Mouse (Mus musculus) spleen, adult 18-20 months (tissue): Measurements from ENCODE around the gene Phf5a.
A peak's percentile ranks its signal among the peaks of the same experiment; 100 is the strongest.

ENCODE experiments used
- DNase-seq, 2 experiments: peaks; one replicate each; pipeline ENCODE4 v3.0.0; 2022; ENCODE audit warnings: mixed read lengths in 2 of 2

Phf5a gene

GRCm38 (mm10) chr15:81847161-81847560 lies 24.6 kb downstream of the Phf5a start:
- no peak for DNase-seq

DNA sequence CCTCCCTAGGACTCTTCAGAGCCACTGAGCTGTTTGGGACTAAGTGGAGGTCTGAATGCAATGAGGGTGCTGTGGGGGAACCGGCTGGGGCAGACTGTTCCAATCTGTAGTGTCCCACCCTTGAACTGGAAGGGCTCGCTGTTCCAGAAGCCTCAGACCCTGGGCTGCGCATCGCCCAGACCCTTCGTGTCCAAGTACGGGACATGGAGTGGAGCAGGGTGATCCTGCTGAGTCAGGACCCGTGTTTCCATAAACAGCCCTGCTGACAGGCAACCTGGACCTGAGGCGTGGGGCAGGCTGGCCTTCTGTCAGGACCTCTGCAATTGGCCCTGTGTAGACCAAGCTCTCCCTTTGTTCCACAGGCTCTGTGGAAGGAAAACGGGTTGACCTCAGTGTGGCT lies 25.0 kb downstream of the Phf5a start:
- no peak for DNase-seq

GRCm38 (mm10) chr15:81845724-81846123 lies 26.0 kb downstream of the Phf5a start:
- no peak for DNase-seq

DNA sequence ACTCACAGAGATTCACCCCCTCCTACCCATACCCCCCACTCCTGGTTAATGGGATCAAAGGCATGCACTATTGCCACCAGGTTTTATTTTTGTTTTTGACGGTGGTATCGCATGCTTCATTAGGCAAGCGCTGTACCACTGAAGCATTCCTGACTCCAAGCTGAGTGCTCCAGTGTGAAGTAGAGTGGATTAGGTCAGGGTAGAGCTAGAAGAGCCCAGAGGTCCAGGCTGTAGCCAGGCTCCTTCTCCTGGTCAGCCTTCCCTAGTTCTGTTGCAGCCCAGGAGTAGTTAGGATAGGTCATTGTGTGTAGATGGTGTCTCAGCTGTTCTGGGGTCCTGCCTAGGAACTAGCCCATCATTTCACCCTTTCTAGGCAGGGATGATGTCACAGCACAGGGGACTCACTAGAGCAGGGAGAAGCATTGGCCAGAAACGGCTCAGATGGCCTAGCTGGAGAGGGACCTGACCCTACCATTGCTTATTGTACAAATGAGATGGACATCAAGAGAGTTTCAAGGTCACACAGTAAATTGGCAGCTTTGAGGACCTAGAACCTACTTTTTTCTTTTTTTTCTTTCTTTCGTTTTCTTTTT lies 26.6 kb downstream of the Phf5a start:
- DNase-seq = no peak

GRCm38 (mm10) chr15:81842275-81842674 lies 29.4 kb downstream of the Phf5a start:
- no peak for DNase-seq

DNA sequence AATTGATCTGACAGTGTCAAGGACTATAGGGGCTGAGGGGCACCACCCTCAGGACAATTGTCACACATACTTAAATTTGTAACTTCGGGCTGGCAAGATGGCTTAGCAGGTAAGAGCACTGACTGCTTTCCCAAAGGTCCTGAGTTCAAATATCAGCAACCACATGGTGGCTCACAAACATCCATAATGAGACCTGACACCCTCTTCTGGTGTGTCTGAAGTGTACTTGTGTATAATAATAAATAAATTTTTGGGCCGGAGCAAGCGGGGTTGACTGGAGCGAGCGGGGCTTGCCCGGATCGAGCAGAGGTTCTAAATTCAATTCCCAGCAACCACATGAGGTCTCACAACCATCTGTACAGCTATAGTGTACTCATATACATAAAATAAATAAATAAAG lies 31.4 kb downstream of the Phf5a start:
- no peak for DNase-seq

- DNase-seq = no peak
These were observed 32.1 kb downstream of the Phf5a start for GRCm38 (mm10) chr15:81839634-81840033.

DNA sequence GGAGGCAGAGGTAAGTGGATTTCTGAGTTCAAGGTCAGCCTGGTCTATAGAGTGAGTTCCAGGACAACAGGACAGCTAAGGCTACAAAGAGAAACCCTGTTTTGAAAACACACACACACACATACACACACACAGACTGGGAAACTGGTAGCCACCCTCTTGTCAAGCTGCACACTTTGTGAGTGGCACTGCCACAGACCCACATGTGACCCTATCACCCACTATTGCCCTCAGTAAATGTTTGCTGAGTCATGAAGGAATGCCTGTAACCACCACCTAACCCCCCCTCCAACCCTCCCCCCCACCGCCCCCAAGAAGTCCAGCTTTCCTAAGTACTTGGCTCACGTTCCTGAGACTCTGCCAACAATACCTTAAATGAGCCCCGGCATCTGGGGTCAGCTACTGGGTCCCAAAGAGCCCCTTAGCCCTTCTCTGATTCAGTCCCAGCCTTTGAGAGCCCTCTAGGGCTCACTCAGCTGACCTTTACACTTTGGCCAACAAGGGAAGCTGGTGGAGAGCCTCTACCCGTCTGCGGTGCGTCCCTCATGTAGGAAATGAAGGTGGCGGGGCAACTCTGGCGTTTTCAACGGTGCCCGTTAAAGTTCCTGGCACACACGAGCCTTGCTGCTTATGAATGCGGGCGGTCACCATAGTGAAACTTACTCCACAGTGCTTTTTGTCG lies 33.0 kb downstream of the Phf5a start:
- DNase-seq = no peak

- no peak for DNase-seq
These were observed 34.5 kb downstream of the Phf5a start for GRCm38 (mm10) chr15:81836966-81837920.

DNA sequence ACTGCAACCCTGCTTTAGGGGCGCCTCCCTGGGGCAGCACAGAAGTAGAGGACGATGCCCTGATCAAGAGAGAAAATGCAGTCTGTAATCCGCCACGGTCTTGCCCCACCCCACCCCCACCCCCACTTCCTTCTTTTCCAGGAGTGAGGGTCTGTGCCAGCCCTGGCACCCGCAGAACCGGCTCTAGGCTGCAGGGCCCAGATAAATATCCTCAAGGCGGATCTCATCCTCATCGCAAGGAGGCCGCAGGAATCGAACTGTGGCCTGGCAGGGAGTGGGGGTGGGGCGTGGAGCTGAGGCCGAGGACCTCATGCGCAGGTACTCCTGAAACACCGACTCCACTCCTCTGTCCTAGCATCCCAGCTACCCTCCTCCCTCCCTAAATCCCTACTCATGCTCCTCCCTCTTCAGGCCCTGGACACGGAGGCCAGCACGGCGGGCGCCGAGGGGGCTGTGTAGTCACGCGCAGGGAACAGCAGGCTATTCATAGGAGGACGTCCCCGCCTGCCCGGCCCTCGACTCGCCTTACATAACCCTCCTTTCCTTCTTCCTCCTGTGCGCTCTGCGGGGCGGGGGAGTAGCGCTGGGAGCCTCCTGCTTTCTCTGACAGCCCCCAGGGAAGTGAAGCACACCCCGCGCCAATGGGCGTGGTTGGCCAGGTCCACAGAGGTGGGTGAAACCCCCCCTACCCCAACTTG lies 35.4 kb downstream of the Phf5a start:
- DNase-seq = peak; percentile 38

GRCm38 (mm10) chr15:81835007-81835880 lies 36.5 kb downstream of the Phf5a start:
- DNase-seq = no peak

DNA sequence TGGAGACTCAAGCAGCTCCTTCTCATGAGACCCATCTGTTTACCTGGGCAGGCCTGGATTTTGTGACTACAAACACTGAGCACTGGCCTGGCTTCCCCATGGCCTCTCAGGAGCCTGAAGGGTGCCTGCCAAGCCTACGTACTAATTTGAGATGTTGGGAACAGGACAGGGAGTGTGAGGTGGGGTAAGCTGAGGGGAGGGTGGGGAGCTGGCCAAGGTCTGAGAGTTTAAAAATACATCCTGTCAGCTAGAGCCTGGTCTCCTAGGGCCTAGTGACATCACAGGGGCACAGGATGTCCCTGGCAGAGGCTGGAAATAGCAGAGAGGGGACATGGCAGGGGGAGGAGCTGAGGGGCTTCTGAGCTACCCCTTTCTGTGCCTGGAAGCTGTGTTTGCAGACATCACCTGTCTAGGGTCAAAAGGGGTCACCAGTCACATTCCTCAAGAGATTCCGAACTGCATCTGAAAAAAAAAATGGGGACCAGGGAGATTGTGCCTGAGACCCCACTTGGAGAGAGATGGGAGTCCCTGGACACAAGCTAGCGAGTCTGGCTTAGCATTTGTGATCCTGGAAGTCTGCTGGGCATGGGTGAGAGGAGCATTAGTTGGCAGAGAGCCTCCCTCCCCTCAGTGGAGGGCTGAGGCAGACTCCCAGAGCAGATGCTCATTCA lies 37.4 kb downstream of the Phf5a start:
- no peak for DNase-seq

DNA sequence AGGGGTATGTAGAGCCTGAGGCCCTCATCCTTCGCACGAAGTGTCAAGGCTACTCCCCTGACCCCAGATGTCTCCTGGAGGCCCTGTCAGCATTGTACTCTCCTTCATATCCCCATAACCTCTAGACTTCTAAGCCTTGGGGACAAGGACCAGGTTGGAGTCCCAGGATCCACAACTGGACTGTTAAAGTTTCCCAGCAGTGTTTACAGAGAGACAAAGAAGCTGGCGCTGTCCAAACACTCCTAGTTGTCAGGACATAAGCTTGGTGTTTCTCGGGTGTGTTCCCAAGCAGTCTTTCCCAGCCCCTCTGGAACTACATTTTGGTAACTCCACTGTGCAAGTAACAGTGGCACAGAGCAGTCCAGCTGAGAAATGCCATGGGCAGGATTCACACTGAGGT lies 38.2 kb downstream of the Phf5a start:
- no peak for DNase-seq

DNA sequence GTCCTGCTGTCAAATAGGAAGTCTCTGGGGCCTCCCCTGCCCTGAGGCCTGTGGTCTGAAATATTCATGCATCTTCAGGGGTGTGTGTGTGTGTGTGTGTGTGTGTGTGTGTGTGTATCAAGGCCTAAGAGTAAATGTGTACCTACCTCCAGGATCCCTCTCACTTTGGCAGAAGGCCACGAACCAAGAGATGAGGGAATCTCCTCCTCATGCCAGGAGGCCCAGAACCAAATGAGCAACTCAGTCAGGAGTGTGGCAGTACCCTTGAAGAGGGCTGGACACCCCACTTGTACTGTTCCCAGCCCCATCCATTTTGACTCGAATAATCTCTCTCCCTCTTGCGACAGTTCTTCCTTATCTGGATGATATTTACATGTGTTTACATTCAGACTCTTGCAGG lies 39.5 kb downstream of the Phf5a start:
- DNase-seq = no peak

DNA sequence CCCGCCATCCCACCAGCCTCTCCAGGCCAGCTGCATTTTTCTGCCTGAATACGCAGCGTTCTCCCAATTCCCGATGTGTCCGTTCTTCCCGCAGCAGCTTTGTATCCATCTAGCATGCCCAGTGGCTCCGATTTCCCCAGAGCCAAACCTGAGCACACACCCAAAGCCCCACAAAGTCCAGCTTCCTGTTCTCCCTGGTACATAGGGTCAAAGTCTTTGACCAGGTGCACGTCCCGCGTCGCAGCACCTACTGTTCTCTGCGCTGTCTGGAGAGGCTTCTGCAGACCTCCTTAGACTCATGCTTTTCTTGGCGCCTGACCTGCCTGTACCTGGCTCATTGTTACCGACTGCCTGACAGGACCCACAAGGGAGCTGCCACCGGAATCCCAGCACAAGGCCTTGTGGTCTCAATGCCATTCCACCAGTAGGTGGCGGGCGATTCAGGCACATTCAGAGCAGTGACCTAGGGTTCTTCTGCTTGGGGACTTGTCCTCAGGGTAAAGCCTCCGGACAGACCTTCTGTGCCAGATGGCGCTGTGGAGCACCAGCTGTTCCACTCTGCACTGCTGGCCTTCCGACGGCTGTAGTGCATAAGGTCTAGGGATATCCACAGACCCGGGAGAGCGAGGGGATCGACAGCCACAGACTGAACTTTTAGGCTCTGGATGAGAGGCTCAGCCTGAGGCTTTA lies 40.4 kb downstream of the Phf5a start:
- peak; percentile 81 to 89 for DNase-seq

DNA sequence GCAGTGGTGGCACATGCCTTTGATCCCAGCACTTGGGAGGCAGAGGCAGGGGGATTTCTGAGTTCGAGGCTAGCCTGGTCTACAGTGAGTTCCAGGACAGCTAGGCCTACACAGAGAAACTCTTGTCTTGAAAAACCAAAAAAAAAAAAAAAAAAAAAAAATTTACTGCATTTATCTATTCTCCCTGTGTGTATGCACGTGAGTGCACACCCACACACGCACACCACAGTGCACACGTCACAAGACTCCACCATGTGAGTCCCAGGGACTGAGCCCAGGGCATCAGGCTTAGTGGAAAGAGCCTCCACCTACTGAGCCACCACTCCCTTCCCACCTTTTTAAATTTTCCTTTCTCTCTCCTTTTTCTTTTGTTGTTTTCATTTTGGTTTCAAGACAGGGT lies 41.2 kb downstream of the Phf5a start:
- DNase-seq = no peak

DNA sequence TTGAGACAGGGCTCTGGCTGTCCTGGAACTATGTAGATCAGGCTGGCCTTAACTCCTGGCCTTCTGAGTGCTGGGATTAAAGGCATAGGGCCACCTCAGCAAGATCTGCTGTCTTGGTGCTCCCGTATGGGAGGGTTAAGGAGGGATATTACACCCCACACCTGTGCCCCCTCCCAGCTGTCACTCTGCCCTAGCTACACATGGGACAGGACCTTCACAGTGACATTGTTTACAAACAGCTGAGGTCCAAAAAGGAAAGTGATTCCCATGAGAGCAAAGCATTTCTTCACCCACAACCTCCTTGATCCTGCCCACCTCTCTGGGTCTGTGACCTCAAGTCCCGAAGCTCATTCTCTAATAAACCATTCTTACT lies 42.5 kb downstream of the Phf5a start:
- no peak for DNase-seq

DNA sequence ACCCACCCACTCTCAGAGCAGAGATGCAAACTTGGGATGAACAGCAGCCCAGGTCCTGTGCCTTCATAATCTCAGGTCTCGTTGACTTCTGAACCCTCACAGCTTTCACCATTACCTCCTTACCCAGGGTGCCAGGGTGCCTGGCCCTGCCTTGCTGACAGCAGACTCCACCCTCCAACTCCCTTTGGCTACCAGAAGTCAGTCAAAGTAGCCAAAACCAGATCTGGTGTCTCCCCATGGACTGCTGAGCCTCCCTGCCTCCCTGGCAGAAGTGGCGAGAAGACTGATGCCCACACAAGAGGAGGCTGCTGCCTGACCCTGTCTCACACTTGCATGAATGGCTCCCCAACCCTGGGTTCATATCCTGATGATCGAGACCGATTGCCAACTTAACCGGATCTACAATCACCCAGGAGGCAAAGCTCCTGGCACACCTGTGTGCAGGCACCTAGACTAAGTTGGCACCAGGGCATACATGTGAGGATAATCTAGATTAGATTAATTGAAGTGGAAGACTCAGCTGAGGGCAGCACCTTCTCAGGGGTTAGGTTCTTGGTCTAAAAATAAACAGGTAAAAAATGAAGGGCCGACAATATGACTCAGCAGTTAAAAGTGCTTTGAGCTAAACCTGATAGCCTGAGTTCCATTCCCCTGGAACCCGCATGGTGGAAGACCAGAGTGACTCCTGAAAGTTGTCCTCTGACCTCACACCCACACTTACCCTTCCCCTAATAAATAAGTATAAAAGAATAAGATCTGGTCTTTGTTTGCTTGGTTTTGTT lies 43.1 kb downstream of the Phf5a start:
- no peak for DNase-seq

DNA sequence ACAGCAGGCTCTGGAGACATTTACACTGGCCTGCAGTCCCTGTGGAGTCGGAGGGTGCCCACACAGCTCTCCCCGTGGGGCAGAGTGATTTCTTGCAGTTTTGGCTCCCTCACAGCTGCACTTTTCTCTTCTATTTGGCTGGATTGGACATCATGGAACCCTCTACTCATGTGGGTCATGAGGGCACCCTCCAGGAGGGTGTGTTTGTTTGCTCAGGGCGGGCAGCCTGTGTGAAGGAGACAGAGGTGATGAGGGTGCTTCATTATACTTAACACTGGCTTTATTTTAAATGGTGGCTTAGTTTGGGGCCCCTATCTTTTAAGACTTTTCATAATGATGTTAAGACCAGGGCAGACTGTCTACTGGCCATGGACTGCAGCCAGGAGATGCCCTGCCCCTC lies 46.9 kb downstream of the Phf5a start:
- DNase-seq = no peak

DNA sequence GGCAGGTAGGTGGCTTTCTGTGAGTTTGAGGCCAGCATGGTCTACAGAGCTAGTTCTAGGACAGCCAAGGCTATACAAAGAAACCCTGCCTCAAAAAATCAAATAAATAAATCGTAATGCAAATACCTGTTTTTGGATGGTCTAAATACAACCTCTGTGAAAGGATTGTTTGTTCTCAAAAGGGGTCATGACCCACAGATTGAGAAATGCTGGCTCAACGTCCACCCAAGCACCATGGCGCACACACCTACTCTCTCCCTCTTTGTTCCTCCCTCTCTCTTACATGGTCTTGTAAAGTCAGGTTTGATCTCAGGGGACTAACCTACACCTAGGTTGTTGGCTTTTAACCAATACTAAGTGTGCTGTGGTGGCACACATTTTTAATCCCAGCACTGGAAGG lies 49.1 kb downstream of the Phf5a start:
- no peak for DNase-seq
